Mouse (Mus musculus): Measurements from ENCODE around the gene Adcy5. TPM values are rescaled to one million over a fixed set of nuclear protein-coding genes. Genes with fewer than 3 reads are reported as not detected.

Adcy5 gene
- polyA plus RNA-seq, 1 experiment from 2014 or later = 9.0 TPM

DNA sequence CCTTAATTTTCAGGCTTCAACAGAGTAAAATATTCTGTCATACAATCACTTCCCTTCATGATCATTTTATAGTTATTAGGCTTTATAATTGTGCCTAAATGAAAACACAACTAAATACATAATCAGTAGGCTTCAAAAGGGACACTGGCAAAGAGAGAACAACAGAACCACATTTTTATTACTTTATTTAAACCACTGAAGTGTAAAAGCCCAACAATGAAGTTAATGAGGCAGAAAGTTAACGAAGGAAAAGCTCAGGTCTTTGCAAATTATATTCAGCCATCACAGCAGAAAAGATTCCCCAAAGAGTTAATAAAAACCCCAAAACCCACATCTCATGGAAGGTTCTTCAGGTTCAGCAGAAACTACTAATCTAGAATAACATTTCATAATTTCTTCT, 175.8 kb downstream of the Adcy5 start:
- ATAC-seq (ENCODE audit: low FRiP score) (no peak), DNase-seq (ENCODE audit: low spot score) (no peak)
- H3K9me3 ChIP-seq (ENCODE audit: control insufficient read depth, low read length) = no peaks in the 10 kb centered on the region
- no peak overlapping the region for H3K4me2 ChIP-seq (replicated peaks)
- no peaks in the 10 kb centered on the region for H3K4me1 ChIP-seq (replicated peaks; ENCODE audit: control insufficient read depth, insufficient read depth, low read length)
- H3K4me3 ChIP-seq (replicated peaks; ENCODE audit: low read length) = no peak overlapping the region
- H3K36me3 ChIP-seq (replicated peaks; ENCODE audit: control insufficient read depth, insufficient read depth) = peaks cover 10% of the 10 kb centered on the region
- no peak overlapping the region for H3K9ac ChIP-seq
- no peak overlapping the region for H3K27ac ChIP-seq
- H3K27me3 ChIP-seq (ENCODE audit: control insufficient read depth, insufficient read depth, low read length) = no peaks in the 10 kb centered on the region
- 20% methylated on average over 1 of the region's 1 CpGs for WGBS

Other genes with a start within 250 kb of the Adcy5 start
- gene Hacd2, start 132.4 kb upstream of the Adcy5 start, polyA plus RNA-seq (2014; fragmentation: Nextera tagmentation; extraction: Ambion mirVana) = 29.3 and 29.9 TPM in 2 replicates
- gene Sec22a, start 209.0 kb downstream of the Adcy5 start, polyA plus RNA-seq (2014; fragmentation: Nextera tagmentation; extraction: Ambion mirVana) = 44.0 and 44.1 TPM in 2 replicates